Mouse (Mus musculus): ENCODE data around the gene Pip5k1c.

The Pip5k1c gene

DNA sequence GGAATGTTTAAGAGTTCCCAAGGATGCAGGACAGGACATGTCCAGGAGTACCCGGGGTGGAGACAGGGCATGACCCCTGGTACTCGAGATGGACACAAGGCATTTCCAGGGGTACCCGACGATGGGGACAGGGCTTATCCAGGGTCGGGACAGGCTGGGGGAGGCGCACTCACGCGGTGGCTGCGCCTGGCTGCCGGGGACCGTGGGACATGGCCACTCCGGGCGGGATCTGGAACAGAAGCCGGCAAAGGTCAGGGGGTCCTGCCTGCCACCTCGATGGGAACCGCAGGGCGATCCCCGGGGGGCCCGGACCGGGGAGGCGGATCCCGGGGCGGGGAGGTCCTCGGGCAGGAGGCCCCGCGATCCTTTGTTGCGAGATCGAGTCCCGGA lies 57.2 kb downstream of the Pip5k1c start:
- DNase-seq (ENCODE audit: low spot score) = no peak

DNA sequence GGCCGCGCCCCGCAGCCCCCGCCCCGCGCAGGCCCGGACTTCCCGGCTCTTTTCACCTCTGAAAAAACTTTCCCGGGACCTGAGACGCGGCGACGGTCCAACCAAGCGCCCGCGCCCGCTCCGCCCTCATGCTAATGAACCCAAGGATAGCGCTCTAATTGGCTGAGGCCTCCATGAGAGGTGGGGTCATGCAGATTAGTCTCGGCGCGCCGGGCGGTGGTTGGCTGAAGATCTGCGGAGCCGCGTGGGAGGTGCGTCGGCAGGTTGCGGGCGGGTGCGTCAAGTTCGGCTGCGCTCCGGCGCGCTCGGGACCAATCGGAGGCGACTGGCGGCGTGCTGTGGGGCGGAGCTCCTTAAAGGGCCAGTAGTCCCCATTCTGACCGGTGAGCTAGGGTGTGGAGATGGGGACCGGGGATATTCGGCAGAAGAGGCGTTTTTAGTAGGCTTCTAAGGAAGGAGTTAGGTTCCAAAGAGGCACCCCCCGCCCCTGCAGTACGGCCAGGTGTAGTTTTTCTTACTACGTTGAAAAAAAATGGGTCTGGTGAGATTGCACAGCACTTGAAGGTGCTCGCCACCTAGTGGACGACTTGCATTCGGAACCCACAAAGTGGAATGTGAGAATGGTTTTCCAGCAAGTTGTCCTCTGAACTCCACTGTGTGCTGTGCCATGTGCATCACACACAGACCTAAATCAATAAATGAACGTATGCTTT lies 57.7 kb downstream of the Pip5k1c start, which contains the start of gene Hmg20b:
TSS of gene Hmg20b (minus strand) at position 130 of the 713 bp plus-strand sequence.
- DNase-seq (ENCODE audit: low spot score) = peak; percentile 98

DNA sequence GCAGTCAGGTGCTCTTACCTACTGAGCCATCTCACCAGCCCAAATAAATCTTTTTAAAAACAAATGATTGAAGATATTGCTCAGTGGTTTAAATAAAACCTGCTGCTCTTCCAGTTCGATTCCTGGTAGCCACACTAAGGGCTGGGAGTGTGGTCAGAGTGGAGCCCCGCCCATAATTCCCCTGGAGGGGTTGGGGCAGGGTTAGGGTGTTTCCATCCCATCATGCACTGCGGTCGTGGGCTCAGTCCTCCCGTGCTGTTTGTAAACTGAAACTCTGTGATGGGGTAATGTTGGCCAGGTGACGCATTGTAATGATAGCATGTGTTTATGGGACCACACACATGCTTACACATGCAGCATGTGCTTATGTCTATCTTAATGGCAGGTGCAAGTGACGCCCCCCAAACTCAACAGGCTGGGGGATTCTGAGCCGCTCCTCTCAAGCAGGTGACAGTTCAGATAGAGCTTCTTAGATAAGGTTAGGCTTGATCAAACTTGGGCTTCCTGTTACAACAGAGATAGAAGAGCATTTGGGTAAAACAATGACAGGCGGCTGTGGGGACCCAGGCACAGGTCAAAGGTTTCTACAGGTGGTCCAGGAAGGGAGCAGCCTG lies 59.0 kb downstream of the Pip5k1c start:
- DNase-seq (ENCODE audit: low spot score) = peak; percentile 66

DNA sequence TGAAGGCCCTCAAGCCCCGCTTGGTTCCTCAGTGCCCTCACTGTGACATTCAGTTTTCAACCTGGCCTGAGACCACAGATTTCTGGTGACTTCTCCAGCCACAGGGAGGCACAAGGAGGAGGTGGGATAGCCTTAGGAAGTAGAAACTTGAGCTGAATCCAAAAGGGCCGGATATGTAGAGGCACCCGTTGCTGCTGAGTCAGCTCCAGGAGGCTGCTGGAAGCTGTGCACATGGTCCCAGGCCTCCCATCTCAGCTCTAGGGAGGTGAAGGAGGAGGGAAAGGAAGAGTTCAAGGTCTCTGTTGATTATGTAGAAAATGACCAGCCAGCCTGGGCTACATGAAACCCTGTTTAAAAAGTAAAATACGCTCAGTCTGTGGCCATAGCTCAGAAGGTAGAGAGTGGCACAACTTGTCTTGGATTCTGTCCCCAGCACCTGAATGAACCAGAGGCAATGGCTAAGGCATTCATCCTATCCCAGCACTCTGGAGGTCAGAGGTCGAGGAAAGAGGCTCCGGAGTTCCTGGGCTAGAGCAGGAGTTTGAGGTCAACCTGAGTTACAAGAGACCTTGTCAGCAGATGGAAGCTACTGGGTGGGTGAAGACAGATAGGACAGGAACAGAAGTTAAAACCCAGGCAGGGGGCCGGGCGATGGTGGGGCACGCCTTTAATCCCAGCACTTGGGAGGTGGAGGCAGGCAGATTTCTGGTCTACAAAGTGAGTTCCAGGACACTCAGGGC lies 62.1 kb downstream of the Pip5k1c start:
- no peak for DNase-seq (ENCODE audit: low spot score)

DNA sequence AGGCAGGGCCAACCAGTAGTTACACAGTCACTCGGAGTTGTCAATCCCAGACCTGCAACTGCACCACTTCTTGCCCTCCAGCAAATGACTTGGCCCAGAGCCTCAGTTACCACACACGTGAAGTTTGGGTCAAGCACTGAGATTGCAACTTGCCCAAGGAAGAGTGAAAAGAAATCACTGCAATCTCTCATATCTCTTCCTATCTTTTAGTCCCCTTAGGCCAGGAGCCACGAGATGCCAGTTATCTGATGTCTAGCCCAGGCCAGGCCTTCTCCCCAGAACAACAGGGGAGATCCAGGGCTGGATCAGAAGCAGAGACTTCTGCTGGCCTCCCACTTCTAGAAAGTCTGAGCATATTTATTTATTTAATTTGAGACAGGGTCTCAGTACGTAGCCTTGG lies 62.8 kb downstream of the Pip5k1c start:
- DNase-seq (ENCODE audit: low spot score) = no peak

DNA sequence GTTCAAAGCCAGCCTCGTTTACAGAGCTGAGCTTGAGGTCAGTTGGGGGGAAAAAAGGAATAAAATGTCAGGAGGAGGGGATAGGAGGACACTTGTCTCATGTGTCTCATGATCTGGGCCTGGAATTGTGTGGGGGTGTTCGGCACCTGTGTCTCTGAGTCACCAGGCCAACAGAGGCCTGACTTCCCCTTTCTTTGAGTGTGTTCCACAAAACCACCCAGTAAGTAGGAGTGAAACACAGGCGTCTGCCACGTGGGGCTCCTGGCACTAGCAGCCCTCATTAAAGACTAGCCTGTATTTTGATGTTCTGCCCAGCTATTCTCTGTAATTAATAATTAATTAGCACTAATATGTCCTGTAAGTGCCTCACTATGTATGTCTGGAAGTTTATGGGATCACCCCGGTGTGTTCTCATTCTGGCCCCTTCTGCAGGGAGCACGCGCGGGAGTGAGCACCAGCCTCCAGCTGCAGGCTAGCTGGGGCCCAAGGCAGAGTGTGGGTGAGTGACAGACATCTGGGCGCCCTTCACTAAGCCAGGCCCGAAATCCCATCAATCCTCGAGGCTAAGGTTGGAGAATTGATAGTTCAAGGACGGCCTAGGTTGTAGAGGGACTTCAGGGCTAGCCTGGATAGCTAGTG lies 63.7 kb downstream of the Pip5k1c start:
- no peak for DNase-seq (ENCODE audit: low spot score)

DNA sequence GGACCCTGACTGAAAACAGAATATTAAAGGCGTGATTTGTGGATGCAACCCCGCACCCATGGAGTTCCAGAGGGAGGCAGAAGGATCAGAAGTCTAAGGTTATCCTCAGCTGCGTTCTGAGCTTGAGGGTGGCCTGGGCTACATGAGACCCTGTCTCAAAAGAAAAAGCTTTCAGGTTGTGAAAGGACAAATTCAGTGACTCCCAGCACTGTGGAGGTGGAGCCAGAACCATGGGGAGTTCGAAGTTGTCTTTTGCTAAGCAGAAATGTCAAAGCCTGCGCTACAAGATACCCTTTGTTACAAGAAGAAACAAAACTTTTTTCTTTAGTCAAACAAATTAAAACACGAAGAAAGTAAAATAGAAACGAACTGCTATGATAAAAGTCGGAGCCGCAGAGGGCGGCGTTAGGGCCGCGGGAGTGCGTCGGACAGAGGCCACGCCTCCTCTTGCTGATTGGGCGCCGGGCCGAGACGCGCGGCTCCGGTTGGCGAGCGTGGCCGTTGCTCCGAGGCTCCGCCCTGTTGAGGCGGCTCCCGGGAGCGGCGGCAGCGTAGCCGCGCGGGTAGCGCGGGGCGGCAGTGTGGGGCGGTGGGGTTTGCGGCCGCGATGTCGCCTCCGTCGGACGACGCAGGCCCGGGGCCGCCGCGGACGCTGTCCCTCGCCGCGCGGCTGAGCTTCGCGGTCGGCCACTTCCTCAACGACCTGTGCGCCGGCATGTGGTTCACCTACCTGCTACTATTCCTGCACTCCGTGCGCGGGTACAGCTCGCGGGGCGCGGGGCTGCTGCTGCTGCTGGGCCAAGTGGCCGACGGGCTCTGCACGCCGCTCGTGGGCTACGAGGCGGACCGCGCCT lies 64.5 kb downstream of the Pip5k1c start, which contains the start of gene Mfsd12:
TSS of gene Mfsd12 (plus strand) at position 501 of the 854 bp plus-strand sequence.
- DNase-seq (ENCODE audit: low spot score) = peak; percentile 87

DNA sequence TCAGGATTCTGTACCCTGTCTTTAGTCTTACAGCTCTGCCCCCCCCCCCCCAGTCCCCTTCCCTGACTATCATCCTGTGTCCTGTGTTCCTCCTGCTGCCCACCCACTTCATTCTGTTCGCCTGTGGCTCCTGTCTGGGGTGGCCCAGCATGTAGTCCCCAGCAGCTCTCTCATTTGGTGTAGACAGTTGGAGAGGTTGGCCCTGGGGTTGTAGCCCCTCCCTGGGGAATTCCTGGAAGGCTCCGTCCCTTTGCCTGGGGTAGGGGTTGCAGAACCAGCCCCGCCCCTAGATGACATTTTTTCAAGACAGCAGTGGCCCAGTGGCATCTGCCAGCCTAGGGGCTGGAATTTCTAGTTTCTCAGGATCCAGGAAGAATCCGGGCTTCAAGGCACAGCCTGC lies 65.4 kb downstream of the Pip5k1c start:
- no peak for DNase-seq (ENCODE audit: low spot score)

DNA sequence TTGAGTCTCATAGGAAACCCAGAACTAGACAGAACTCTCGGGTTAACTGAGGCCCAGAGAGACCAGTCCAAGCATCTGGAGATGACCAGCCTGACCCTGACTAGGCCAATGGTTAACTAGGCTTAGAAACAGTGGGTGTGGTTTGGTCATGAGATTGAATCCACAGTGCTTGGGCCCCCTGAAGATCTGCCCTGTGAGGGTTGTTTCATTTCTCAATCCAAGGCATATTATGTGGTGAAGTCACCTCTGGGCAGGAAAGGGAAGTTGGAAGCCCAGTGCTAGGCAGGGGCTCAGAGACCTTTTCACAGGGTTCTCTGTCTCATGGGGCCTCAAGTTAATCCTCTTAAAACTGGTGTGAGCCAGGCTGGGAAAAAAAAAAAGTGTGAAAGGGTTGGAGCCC lies 66.1 kb downstream of the Pip5k1c start:
- DNase-seq (ENCODE audit: low spot score) = no peak

DNA sequence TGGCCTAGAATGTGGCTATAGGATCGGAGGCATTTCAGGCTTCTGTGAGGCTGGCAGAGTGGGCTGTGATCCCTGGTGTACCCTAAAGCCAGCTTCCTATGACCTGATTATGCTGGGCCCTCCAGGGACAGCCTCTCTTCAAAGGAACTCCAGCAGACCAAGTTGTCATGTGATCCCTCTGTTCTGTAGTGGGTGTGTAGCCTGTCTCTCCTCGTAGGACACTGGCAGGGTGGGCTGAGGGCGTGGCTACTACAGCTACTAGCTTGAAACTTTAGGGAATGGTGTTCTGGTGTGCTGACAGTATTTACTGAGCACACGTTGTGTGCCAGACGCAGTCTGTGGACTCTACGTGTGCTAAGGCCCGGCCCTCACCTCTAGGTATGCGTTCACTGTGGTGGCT lies 68.0 kb downstream of the Pip5k1c start:
- DNase-seq (ENCODE audit: low spot score) = no peak

DNA sequence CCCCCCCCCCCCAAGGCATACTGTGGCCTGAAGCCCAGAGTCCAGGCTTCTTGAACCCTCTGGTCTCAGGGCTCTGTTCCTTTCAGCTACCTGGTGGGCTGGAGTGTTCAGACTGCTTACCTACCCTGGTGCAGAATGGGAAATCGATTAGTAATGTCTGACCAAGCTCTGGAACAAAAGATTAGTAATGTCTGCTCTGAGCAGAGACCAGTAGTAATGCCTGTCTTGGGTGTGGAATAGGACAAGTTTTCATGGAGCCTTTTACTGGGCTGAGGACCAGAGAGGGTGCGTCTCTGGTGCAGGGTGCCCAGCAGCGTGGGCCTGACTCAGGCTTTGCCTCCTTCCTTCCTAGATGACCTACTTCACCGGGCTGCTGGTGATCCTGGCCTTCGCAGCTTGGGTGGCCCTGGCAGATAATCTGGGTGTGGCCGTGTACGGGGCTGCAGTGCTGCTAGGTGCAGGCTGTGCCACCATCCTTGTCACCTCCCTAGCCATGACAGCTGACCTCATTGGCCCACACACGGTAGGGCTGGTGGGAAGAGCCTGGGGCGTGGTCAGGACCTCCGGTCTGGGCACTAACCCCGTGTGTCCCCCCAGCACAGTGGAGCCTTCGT lies 69.7 kb downstream of the Pip5k1c start:
- no peak for DNase-seq (ENCODE audit: low spot score)

DNA sequence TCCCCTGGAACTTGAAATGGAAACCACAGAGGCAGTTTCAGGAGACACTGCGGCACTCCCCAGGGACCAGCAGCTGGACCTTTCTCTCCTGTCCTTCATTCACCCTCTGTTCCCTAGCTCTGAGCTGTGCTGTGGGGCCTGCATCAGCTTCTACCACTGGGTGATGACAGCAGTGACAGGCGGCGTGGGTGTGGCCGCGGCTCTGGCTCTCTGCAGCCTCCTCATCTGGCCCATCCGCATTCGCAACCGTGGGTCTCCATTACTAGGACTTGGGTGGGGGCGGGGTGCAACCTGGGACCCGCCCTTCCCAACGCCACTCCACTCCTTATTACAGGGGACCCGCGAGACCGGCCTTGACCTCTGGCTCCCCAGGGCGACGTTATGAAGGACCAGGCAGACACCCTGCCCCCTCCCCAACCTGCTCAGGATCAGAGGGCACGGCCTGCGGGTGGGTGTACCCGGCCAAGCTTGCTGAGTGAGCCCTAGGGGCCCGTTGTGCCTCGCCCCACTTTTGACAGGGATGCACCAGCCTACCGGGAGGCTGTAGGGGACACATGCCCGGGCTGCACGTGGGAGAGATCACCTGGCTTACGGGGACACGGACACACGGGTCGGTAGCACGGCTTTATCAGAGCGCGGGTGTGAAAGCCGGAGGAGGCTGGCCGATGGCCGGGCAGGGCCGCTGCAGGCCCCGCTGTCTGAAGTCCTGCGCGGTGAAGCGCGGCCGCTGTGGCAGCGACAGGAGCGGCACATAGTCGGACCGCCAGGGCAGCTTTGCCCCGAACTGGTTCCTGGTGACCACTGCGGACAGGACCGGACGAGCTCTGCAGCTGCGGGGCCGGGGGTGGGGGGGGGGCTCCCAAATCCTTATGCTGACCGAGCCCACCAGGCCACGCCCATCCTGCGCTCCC lies 70.9 kb downstream of the Pip5k1c start:
- no peak for DNase-seq (ENCODE audit: low spot score)

DNA sequence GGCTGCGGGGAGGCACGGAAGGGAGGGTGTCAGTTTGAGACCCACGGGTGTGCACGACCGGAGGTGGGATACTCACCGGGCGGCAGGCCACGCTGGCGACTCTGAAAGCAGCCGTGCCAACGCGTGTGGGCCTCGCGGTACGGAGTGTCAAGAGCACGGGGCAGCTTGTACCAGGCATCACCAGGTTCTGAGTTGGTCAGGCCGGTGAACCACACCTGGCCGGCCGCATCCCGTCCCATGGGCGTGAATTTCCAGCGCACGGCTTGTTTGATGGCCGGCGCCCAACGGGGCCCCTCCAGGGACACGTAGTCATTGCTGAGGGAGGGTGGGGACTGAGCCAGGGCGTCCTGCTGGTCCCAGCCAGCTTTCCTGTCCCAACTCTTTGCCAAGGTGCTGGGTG lies 71.9 kb downstream of the Pip5k1c start:
- no peak for DNase-seq (ENCODE audit: low spot score)

DNA sequence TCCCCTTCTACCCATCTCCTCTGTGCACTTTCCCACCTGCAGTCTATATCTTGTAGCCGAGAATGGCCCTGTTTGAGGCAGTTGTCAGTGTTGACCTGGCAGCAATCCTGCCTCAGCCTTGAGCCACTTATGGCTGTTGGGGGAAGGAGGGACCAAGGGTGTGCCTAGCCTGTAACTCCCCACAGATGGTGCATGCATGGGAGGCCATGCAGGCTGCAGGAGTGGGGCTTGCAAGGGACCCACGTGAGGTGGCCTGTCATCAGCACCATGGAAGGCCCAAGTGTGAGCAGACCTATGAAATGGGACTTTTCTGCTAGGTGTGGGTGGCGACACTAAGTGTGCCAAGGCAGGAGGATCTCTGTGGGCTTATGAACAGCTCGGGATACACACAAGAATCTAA lies 72.3 kb downstream of the Pip5k1c start:
- no peak for DNase-seq (ENCODE audit: low spot score)

DNA sequence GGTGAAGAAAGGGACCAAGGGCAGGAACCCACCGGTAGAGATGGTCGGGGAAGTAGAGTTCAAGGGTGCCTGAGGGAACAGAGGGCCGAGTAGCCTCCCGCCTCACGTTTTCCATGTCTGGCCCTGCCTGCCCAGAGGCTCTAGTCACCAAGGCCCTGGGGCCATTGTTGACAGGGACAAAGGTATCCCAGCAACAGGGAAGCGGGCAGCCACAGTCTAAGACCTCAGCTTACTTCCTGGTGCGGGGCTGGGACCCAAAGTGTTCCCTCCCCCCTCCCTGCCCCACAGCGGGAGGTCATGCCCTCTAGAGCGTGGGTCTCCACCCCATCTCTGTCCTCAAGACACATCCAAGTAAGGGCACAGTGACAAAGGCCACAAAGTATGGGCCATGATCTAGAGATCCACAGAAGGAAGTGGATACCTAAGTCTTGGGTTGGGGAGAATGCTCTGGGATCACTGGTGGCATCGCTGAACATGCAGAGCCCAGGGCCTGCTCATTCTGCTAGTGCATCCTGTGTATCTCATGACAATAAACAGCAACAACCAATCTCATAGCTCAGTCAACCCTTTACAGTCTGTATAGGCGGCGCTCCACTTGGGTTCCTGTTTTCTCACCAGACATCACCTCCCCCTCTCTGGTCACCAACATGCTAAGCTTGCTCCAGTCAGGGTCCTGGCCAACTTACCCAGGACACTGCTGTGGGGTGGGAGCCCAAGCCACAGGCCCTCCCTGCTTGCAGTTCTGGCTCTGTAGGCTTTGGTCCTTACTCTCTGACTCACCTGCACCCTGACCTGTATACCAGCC lies 73.1 kb downstream of the Pip5k1c start, which contains the start of gene 4930404N11Rik:
TSS of gene 4930404N11Rik (minus strand) at position 145 of the 805 bp plus-strand sequence.
- no peak for DNase-seq (ENCODE audit: low spot score)

DNA sequence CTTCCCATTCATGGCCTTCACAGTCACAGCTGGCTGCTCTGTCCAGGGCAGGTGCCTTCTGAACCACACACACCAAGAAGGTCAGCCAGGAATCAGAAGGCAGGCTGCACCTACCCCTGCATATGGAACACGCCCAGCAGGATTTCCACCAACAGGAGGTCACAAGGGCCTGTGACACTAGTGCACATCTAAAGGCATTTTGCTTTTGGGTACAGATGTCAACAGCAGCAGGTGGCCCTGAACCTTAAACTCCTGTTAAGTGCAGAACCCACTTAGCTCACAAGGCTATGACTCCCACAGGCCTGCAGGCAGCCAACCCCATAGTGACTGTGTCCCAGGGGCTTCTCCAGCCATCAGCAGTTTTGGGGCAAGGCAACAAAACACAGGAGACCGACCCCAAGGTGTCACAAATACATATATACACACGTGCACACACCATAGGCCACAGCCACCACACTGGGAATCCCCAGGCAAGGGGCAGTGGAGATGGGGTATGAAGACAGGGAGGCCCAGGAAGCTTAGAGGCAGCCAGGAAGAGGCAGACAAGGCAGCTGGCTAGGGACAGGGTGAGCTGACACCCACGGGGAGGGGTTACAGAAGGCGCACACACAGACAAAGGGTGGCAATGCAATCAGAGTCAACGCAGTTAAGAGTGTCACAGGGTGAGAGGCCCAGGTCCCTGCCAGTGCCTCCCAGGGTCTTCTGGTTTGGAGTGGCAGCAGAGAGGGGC lies 73.9 kb downstream of the Pip5k1c start:
- DNase-seq (ENCODE audit: low spot score) = no peak

DNA sequence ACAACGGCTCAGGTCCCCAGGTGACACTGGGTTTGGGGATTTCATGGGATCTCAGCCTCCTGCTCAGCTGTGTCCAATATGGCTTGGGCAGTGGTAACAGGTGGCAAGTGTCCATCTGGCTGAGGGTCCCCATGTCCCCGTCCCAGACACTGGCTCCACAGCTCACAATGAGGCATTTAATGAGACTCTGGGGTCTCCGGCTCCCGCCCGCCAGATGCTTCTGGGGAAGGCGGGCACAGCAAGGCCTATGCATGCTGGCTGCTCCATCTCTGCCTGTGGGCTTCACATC lies 74.4 kb downstream of the Pip5k1c start:
- DNase-seq (ENCODE audit: low spot score) = no peak

Data from T-cell, adult 2 months (primary cell).